Mouse (Mus musculus) cerebellum, adult 9-10 months (tissue): ENCODE data around the gene Gpr85.
"Not testable (repeated sequence)": the region's sequence is repeated elsewhere in the genome, so short reads cannot be mapped to it uniquely, and the experiment has no call there.

Experiments used
- DNase-seq: peaks from one replicate; pipeline ENCODE4 v3.0.0; 2022

Gene Gpr85

GRCm38 (mm10) chr6:13839345-13840054, at the start of gene Gpr85:
Gpr85 (minus strand) TSS chr6:13839942.
- DNase-seq = peak; percentile 75

GRCm38 (mm10) chr6:13884877-13885592, 45.3 kb upstream of the Gpr85 start:
- DNase-seq = peak; percentile 97

GRCm38 (mm10) chr6:13882919-13883318, 43.2 kb upstream of the Gpr85 start:
- DNase-seq = no peak

GRCm38 (mm10) chr6:13873959-13874358, 34.2 kb upstream of the Gpr85 start:
- no peak for DNase-seq

GRCm38 (mm10) chr6:13872076-13872475, 32.3 kb upstream of the Gpr85 start:
- no peak for DNase-seq

- DNase-seq = no peak
Observed at GRCm38 (mm10) chr6:13871625-13871958, 31.9 kb upstream of the Gpr85 start.

GRCm38 (mm10) chr6:13870919-13871624, 31.3 kb upstream of the Gpr85 start, which contains the start of gene 2610001J05Rik:
2610001J05Rik (minus strand) TSS chr6:13871518.
- DNase-seq = peak; percentile 93

- peak; percentile 34 for DNase-seq
Observed at GRCm38 (mm10) chr6:13870289-13870741, 30.6 kb upstream of the Gpr85 start.

GRCm38 (mm10) chr6:13860596-13860995, 20.9 kb upstream of the Gpr85 start:
- no peak for DNase-seq

GRCm38 (mm10) chr6:13859877-13860585, 20.3 kb upstream of the Gpr85 start:
- no peak for DNase-seq

- DNase-seq = no peak
Observed at GRCm38 (mm10) chr6:13854230-13854629, 14.5 kb upstream of the Gpr85 start.

GRCm38 (mm10) chr6:13853244-13853643, 13.5 kb upstream of the Gpr85 start:
- DNase-seq = no peak

GRCm38 (mm10) chr6:13846031-13846430, 6.3 kb upstream of the Gpr85 start:
- not testable (repeated sequence) for DNase-seq

GRCm38 (mm10) chr6:13838677-13839344, 931 bp downstream of the Gpr85 start:
- peak; percentile 86 for DNase-seq

GRCm38 (mm10) chr6:13837916-13838676, 1.6 kb downstream of the Gpr85 start:
- DNase-seq = peak; percentile 73

GRCm38 (mm10) chr6:13836967-13837570, 2.7 kb downstream of the Gpr85 start:
- DNase-seq = peak; percentile 57

- peak; percentile 88 for DNase-seq
Observed at GRCm38 (mm10) chr6:13835720-13836665, 3.7 kb downstream of the Gpr85 start.

GRCm38 (mm10) chr6:13832770-13833169, 7.0 kb downstream of the Gpr85 start:
- DNase-seq = peak; percentile 55

- DNase-seq = no peak
Observed at GRCm38 (mm10) chr6:13828877-13829276, 10.9 kb downstream of the Gpr85 start.

GRCm38 (mm10) chr6:13816661-13817060, 23.1 kb downstream of the Gpr85 start:
- DNase-seq = no peak
